Mouse (Mus musculus) lung, adult 2 months (tissue): ENCODE data around the gene Pcca.

Experiments
- CTCF ChIP-seq: fragments of 200-500 bp; IDR thresholded peaks from 2 replicates; pipeline ENCODE4 v1.5.1; 2011; ENCODE audit warnings: mild to moderate bottlenecking, low read length, control low read depth; ENCODE audit not compliant: insufficient read depth
- POLR2A ChIP-seq: fragments of 200-500 bp; IDR thresholded peaks from 2 replicates; pipeline ENCODE4 v1.6.1; 2011; ENCODE audit warnings: low read depth, mild to moderate bottlenecking, control low read depth, low read length, borderline replicate concordance; ENCODE audit errors: extremely low read depth

DNA sequence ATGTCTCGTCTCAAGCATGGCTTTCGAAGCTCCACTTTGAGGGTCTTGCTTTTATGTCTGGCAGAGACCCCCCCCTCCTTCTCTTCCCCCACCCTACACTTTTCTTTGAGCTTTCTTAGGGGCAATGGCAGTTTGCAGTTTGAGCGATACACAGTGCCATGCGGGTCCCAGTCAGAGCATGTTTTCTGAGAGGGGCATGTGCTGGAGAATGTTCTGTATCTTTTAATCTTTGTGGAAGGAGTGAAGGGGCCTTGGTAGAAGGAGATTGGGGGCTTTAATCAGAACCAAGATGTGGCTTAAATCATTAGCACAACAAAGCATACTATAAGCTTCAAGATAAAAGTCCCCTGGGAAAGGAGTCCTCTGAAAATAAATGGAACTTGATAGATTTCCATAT lies 349.3 kb downstream of the Pcca start:
- TF ChIP-seq CTCF = no peak
- TF ChIP-seq POLR2A = no peak
